Mouse (Mus musculus) liver, embryonic 18 days (tissue): ENCODE data around the gene Gm9747. TPM values are rescaled to one million over a fixed set of nuclear protein-coding genes. Genes with fewer than 3 reads are reported as not detected.

ENCODE experiments used
- polyA plus RNA-seq: library from polyadenylated mRNA; depleted of rRNA; stranded (reverse); fragments of >200 nt; gene quantifications from 2 replicates; pipeline ENCODE4 v1.2.3, GENCODE M21; 2012; rRNA removed

The Gm9747 gene
- 0.01 and 0.03 TPM in 2 replicates for polyA plus RNA-seq

DNA sequence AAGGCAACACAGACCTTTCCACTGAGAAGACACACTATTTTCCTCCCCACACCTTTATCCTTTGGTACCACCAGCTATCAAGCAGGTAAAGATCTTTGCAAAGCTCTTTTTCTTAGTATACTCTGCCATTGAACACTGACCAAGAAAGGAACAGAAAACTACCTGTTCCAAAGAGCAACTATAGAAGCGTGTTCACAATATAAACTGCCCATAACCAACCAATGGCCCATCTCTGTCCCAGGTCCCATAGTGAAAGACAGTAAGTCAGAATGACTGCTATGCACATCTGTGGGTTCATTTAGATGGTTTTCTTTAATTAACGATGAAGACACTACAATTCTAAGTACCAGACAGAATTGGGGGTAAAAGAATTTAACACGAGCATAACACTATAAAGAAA lies at the start of gene Gm9747:
Gene Gm9747 (plus strand): TSS at position 301 of the 400 bp plus-strand sequence.

Other genes starting within 250 kb of the Gm9747 start
- 1.7 and 2.1 TPM in 2 replicates for gene Irs1, start 58.3 kb downstream of the Gm9747 start, polyA plus RNA-seq
- gene Rhbdd1, start 83.3 kb downstream of the Gm9747 start, polyA plus RNA-seq: 6.5 and 6.8 TPM in 2 replicates